Mouse (Mus musculus) c-Kit-negative CD71-positive TER-119-positive erythroid progenitor cells, embryonic 14.5 days (primary cell): ENCODE data around the gene Smyd3.

Experiments
- DNase-seq: peaks from one replicate; pipeline ENCODE4 v3.0.0-alpha.2; 2013; ENCODE audit warnings: low read depth, low spot score

Gene Smyd3

DNA sequence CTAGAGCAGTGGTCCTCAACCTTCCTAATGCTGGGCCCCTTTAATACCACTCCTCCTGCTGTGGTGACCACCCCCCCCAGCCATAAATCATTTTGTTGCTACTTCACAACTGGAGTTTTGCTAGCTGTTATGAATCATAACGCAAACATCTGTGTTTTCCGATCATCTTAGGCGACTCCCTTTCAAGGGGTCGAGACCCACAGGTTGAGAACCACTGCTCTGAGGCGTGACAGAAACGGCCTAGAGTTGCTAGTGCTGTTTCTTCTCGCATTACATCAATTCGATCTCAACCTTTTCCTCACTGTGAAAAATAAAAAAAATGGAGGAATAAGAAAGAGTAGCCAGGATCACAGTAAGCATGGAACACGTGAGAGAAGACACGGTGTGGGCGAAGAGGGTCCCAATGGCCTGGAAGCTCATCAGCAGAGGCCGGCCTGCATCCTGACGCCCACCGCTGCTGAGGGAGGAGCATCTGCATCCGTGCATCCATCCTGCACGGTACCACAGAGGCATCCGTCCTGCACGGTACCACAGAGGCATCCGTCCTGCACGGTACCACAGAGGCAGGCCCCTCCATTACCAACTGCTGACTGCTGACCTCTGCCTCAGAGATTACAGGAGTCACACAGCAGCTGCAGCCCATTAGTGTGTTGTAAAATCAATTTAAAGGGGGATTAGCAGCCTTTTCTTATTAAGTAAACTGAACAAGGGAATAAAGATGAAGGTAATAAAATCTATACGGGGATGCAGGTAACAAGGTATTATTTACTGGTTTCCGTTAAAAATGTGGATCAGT is 56.6 kb downstream of the Smyd3 start:
- no peak for DNase-seq

DNA sequence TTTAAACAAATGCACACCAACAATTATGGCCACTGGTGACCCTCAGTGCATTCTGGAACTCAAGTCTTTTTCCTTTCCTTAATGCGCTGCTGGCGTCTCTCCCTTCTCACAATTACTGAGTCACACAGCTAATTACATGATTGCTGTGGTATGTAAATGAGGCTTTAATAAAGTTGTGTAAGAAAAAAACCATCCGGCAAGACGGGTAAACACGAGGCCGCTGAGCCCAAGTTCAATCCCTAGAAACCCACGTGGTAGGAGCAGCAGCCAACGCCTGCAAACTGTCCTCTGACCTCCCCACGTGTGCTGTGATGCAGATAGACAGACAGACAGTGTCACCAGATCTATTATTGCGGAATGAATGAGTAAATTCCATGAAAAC is 58.9 kb downstream of the Smyd3 start:
- DNase-seq, result no peak

DNA sequence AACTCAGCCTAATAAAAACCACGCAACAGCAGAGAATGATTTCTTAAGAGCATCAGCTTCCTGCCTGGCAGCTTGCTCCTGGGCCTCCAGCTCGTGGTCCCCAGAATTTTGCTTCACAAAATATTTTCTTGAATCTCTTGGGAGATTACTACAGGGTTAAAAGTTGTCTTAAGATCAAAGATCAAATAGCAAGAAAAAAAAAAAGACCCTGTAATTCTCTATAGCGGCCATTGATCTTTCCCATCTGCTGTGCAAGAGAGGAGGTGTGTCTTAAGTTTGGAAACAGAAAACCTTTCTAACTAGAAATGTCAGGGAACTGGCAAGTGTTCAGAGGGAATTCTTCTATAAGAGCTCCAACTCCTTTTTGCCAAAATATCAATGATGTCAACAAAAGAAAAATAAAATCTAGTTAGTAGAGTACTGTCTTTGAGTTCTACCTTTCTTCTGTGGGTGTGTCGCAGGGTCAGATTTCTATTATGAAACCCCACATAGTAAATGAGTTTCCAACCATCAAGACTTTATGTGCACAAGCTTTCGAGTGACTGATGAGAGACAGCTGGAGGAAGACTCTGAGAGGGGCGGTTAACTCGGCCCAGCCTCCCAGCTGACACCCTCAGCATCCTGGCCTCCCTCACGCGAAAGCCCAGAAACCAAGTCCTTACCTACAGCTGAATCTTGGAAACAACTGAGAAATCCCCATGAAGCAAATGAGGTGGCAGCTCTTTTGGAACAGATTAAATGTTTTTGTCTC is 59.4 kb downstream of the Smyd3 start:
- no peak for DNase-seq

DNA sequence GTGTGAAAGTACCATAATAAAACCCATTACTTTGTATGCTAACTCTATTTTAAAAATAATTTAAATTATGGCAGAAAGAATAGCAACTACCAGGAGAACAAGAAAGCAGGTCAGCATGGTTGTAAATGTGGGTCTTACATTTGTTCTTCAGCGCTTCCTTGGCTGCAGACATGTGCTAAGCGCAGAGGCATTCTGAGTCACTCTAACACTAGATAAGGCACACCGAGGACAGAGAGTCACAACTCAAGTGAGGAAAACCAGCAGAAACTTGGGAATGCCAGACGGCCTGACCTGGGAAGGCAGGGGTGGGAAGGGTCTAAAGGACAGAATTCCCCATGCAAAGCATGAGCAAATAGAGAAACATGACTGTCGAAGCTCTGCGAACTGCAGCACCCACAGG is 63.2 kb downstream of the Smyd3 start:
- no peak for DNase-seq

DNA sequence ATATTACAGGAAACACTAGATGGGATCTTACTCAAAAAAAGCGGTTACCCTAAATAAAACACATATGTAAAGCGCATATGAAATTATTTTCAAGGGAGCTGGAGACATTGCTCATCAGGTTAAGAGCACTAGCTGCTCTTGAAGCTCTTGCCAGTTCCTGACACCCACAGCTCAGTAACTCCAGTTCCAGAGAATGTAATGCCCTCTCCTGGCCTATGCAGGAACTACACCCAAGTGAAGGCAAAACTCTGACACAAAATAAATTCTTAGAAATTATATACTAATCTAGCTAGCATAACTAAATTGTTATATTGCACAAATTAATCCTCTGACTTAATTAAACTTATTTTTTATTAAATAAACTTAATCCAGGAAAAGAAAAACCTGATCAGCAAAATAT is 66.6 kb downstream of the Smyd3 start:
- no peak for DNase-seq

DNA sequence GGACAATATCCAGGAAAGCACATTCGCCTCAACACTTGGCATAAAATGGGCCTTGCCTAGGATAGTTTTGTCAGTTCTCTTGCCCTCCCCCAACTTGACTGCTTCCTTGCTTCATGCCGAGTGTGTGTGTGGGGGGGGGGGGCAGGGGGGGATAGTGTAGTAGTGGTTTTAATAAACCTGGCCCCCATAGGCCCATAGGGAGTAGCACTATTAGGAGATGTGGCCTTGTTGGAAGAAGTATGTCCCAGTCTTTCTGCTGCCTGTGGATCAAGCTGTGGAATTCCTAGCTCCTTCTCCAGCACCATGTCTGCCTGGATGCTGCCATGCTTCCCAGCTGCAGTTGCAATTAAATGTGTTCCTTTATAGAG is 71.0 kb downstream of the Smyd3 start:
- DNase-seq, result no peak

DNA sequence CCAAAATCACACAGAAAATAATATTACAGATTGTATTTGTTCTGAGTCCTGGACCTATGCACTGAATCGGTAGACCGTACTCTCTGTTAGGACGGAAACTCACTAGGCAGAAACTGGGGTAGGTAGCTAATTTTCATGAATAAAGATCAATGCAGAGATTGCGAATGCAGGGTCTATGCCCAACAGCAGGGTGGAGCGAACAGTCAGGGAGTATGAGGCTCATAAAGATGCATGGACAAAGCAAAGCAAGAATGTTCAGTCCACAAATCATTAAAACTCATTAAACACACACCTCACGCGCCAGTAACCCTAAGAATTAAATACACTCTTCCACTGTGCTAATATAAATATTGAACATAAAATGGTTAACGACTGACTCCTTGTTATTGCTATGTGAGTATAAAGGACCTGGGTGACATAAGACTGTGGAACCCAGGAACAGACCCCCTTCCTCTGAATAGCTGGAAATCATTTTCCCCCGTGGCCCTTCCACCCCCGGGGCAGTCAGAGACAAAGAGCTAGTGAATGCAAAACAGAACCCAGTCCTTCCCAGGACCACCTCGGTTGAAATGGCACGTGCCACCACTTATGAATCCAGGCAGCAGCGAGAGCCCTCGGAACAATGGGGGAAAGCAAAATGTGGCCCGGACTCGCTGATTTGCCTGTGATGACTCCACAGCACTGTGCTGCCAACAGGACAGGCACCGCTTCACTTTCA is 71.6 kb downstream of the Smyd3 start:
- DNase-seq, result no peak

DNA sequence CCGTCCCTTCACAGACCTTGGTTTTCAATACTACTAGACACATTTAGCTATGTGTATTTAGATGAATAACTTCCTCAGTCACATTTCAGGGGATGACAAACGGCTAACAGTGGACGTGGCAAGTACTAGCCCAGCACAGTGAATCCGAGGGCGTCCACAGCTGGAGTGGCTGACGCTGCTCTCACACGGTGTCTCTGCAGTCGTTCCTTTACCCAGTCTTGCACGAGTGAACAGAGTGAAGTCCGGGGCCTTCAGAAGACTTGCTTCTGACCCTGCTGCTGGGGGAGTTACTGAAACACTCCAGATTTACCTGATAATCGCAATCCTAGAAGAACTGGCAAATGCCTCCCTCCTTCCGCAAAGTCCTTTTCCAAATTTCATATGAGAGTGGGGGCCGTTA is 74.0 kb downstream of the Smyd3 start:
- DNase-seq, result no peak

DNA sequence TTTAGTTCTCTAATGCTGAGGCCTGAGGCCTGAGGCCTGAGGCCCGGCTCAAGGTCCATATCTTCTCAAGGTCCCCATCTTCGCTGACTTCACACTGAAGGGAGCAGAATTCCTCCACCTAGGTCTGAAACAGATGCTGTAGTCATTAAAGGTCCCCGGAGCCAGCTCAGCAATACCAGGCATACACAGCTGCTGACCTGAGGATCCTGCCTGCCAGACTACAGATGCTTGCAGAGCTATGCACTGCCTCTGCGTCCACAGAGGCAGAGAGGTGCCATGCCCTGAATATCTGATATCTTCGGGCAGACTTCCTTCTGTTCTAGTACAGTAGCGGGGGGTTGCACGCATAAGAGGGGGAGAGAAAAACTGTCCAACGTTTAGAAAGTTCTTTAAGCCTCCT is 74.4 kb downstream of the Smyd3 start:
- no peak for DNase-seq

DNA sequence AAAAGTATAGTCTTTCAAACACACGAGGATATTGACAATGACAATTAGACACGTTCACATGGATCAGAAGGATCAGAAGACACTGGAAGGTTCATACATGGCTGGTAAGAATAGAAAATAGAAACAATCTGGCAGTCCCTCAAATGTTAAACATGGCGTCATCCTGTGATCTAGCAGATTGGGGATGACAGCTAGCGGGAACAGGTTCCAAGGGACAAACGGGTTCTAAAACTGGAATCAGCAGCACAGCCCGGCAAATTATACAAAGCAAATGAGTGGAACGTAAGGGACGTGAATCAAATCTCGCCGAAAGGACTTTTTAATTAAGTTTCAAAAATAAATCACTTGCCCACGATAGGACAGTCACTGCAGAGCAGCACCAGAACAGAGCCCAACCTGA is 81.2 kb downstream of the Smyd3 start:
- DNase-seq, result no peak

DNA sequence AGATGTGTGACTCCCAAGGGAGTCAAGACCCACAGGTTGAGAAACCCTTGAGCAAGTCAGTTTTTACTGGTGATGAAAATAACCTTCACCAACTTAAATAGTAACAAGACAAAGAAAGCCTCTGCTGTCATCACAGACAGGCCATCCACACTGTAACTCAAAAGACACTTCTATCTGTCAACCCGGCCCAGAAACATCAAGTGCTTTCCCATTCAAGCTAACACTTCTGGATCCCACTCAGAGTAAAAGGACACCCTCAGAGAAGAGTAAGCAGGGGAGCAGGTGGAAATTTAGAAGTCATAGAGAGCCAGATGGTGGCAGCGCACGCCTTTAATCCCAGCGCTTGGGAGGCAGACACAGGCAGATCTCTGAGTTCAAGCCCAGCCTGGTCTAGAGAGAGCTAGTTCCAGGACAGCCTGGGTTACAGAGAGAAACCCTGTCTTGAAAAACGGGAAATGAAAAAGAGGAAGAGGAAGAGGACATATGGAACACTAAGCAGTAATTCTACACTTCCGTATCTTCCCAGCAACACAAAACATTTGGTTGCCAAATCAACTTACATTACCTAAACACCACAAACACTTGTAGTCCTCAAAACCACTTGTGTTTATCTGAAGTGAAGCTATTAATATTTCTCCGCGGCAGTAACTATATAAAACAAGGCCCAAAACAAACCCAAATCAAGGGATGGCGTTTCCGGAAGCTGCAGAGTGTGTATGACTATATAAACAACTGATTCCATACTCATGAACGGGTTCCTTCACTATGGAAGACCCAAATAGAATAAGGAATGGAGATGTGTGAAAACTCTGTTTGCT is 83.2 kb downstream of the Smyd3 start:
- no peak for DNase-seq

DNA sequence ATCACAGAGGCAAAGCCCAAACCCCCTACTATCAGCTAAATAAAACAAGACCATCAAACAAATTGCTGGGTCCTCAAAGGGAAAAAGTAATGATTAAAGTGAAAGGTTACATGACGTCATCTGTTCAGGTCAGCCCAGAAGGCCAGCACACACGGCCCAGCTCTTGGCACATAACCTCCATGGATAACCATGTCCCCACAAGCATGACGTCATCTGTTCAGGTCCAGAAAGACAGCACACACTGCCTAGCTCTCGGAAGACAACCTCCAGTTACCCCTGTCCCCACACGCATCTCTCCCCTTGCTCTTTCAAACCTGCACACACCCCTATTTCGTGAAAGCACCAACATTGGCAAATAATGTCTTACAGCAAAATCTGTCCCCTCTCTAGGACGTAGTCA is 84.0 kb downstream of the Smyd3 start:
- no peak for DNase-seq

DNA sequence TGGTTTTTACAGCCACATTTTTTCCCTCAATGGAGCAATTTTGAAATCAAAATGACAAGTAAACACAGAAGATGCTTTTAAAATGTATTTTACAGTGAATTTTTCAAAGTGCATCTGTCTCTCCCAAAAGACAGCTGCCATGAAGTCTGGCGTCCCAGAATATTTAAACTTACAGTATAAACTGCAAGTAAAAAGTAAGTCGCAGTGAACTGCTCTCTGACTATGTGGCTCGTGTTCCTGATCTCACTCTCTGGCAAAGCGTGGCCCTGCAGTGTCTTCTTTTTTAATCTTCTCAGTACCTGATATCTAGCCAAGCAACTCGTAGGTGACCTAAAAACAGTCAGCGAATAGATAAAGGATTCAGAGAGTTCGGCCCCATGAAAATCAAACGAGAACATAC is 84.5 kb downstream of the Smyd3 start:
- no peak for DNase-seq

DNA sequence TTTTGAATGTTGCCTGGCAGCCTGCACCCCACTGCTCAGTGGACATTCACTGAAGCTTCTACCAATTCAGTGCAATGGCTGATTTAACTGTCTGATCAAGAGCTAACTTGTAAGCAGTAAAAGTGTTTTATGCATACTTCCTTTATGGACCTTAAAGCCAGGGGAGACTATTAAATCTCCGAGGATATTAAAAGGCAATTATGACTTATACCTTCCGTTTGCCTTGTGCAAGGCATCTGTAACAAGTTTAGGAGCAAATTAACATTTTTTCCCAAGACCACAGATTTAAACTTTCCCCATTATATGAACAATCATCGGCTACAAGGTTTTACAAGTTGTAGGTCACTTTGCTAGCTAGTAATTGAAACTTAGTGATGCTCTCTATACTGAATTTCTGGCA is 87.8 kb downstream of the Smyd3 start:
- DNase-seq, result no peak

DNA sequence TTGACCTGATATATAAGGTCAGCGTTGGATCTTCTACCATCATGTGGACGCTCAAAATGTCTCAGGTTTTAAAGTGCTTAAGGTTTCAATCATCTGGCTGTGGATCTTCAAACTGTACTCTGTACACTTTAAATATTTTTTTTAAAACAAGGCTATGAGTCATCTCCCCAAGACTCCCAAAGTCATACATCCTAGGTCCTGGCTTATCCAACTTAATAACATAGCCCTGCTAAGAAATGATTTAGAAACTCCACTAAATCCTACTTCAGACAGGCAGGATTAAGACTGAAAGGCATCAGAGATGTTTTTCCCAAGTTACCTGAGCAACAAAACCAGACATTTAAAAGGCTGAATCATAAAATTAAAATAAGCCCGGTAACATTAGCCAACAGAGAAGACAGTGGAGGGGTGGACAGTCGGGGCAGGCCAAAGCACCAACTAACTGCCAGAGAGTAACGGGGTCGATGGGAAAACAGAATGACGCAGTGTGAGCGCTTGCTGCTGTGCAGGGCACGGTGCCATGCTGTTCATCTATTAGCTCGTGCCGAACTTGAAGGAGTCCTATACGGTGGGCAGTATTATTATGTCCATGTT is 92.9 kb downstream of the Smyd3 start:
- no peak for DNase-seq

DNA sequence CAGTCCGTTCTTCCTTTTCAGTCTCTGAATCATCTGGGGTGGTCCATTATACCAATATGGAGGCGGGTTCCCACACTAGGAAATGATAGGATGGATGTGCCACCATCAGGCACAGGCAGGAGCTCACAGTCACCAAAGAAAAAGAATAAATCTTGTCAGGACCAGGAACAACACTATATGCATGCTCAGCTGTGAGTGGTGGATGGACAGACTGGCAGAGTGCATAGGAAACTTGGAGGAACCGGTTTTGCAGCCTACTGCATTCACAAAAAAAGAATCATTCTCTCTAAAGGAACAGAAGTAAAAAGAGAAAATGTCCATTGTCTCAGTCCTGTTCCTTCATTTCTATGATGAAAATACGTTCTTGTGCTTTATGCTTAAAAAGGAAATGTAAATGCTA is 98.8 kb downstream of the Smyd3 start:
- no peak for DNase-seq

DNA sequence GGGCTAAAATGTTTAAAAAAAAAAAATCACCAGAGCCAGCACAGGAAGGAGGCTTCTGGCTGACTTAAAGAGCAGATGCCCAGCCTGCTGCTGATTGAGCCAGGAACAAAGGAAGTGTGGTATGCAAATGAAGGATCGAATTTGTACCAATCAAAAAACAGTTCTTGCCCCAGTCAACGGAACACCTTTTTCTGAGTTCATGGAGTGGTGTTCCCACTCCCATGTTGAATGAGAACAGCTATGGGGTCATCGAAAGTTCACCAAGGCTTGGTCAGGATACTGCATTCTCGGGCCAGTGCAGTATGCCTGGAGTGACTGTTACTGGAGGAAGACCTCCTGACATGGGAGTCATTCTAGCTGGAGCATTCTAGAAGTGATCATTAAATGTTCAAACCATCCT is 109.8 kb downstream of the Smyd3 start:
- no peak for DNase-seq

DNA sequence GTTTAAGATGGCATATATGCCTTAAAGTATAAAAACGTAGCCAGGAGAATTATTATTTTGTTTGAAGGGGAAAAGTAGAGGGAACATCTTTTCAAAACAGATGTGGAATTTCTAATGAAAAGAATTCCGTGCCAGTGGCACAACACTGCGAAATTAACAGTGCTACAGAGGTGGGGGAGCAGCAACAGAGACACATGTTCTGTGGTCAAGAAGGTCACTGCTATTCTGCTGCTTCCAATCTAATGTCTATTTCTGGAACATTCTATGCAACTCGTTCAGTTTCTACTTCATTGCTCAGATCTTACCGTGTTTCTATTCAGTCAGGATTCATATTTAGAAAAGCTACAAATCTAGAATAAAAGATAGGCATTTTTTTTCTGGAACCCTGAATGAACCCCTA is 117.0 kb downstream of the Smyd3 start:
- DNase-seq, result no peak

DNA sequence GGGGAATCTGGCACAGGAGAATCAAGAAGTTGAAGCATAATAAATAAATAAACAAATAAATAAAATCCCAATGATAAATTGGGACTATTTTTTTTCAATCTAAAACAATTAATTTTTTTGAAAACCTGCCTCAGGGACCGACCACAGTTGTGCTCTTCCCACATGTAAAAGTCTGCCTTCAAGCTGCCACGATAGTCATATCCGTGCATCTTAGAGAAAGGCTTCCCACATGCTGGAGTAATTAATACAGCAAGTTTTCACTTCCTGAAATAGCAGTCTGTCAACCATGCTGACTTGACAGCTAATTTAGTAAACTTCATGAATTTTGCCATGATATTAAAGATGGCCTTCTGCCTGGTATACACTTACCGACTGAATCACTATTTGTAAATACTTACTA is 119.2 kb downstream of the Smyd3 start:
- no peak for DNase-seq

DNA sequence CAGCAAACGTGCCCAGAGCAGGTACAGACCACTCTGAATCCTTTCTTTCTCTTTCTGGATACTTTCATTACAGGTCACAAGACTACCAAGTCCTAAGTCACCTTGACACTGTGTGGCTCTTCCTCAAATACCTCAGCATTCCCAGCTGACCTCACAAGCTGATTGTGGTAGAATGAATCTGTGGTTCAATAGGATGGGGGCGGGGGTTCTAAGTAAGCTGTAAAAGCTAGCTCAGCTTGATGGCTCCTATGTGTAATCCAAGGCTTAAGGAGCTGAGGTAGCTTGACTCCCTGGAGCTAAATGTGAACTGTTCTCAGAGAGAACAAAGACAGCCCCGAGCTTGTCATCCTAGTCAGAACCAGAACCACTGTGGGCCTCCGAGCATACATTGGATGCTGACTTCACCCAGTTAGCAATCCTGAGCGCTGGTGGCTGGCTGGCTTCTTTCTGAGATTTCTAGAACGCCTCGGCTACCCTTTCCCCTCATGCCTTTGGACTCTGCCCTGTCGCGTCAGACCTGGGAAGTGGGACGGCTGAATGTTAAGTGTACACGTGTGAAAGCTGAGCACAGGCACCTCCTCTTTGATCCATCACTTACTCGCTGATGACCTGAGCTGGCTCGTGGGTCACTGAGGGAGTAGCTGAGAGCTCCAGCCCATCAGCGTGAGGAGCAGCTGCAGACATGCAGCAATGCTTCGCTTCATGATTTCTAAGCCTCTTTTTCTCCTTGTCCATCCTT is 131.4 kb downstream of the Smyd3 start:
- no peak for DNase-seq

DNA sequence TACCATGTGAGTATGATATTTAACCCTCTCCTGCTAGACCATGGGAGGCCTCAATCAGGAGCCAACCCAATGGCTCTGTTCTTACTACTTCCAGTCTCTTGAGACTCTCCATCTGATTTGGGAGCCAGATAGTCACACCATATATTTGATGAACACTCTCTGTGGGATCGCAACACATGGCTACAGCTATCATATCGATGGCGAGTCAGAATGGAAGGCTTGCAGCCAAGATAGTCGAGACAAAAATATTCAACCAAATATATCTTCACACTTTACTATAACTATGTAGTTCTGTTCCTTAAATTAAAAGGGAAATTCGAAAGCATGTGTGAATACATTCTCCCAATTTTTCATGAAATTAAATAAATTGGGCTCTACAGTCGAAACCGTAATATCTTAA is 132.2 kb downstream of the Smyd3 start:
- no peak for DNase-seq
